Mouse (Mus musculus): Measurements from ENCODE around the gene Robo4. TPM values are rescaled to one million over a fixed set of nuclear protein-coding genes. Genes with fewer than 3 reads are reported as not detected.

Gene Robo4
- polyA plus RNA-seq, 1 experiment from 2014 or later: 4.2 TPM

DNA sequence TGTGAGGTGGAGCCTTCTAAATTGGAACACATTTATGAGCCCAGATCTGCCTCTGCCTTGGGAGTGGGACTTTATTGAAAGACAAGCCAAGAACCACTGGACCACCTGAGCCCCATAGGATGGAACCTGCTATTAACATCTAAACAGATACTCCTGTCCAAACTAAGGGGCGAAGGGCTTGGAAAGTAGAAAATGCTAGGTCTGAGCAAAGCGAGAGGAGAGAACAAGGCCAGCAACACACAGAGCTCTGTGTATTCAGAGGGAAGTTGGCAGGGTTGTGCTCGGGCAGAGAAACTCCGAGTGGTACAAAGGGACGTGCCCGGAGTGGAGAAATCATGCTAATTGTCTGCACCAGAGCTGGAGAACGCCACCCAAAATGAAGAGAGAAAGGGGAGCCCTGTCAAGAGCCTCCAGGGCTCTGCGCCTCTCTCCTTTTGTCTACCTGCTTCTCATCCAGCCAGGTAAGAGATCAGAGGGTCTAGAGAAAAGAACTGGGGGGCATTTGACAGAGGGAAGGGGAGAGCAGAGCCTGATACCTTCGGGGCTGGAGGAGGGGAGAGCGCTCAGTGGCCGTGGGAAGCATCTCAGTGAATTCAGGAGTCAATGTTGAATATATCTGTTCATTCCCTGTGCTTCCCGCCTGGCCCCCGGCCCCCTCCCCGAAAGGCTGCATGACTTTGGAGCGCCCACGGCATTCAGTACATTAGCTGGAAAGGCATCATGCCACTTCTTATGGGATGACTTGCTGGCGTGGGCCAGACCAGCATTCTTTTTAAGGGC lies 34.2 kb upstream of the Robo4 start, which contains the start of gene Hepacam:
TSS of gene Hepacam (plus strand) at position 51 of the 780 bp plus-strand sequence.
- Histone ChIP-seq H3K9ac (ENCODE audit: low read depth, low read length) (no peak within 1 kb of the TSS), H3K36me3 (ENCODE audit: control insufficient read depth, insufficient read depth, low read length) (no peaks in the 10 kb centered on the region), H3K27me3 (ENCODE audit: control insufficient read depth, insufficient read depth, low read depth, low read length) (no peaks in the 10 kb centered on the region), H3K27ac (ENCODE audit: low read length) (peak within 1 kb of the TSS; percentile 51), H3K9me3 (replicated peaks; ENCODE audit: control insufficient read depth, low read length, poor library complexity, severe bottlenecking) (no peaks in the 10 kb centered on the region), H3K4me3 (ENCODE audit: low read depth, low read length) (peak within 1 kb of the TSS; percentile 9; the same call in 1 of the 2 replicates), H3K4me1 (ENCODE audit: control insufficient read depth, insufficient read depth, low read length) (no peaks in the 10 kb centered on the region), H3K4me2 (ENCODE audit: low read length) (no peak within 1 kb of the TSS)
- WGBS: 81% methylated on average over 17 of the region's 17 CpGs
- ATAC-seq: peak; percentile 77; the same call in 1 of the 2 replicates

DNA sequence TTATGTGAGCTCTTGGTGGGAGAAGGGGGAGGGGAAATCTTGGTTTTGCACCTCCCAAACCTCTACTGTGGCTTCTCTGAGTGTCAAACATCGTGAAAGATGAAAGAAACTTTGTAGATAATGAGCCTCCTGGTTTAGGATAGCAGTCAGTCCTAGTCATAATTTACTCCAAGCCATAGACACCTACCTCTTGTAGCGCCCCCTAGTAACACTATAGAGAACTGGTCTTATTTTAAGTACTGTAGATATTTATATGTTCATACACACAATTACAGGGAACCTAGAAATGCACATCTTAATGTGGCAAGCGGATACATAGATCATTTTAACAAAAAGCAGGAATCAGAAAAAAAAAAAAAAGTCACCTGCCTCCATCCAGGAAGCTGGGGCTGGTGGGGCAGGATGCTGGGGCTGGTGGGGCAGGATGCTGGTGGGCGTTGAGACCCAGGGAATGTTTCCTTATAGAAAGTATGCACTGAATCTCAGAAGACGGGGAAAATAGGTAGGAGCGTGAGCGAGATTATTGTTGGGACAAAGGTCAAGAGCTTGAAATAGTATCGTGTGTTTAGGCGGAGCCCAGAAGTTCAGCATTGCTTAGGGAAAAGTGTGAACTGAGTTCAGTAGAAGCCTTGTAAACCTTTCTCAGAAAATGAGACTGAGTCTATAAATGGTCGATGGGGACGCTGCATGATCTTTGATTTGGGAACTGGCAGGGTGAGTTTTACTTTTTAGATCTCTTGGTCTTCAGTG lies 33.4 kb upstream of the Robo4 start:
- Histone ChIP-seq H3K9ac (ENCODE audit: low read depth, low read length) (no peak overlapping the region), H3K27me3 (ENCODE audit: control insufficient read depth, insufficient read depth, low read depth, low read length) (no peaks in the 10 kb centered on the region), H3K4me1 (ENCODE audit: control insufficient read depth, insufficient read depth, low read length) (no peaks in the 10 kb centered on the region), H3K27ac (ENCODE audit: low read length) (peak overlapping the region; percentile 51), H3K4me2 (ENCODE audit: low read length) (peak overlapping the region; percentile 31; the same call in 1 of the 2 replicates), H3K4me3 (ENCODE audit: low read depth, low read length) (peak overlapping the region; percentile 9; the same call in 1 of the 2 replicates), H3K36me3 (ENCODE audit: control insufficient read depth, insufficient read depth, low read length) (no peaks in the 10 kb centered on the region), H3K9me3 (replicated peaks; ENCODE audit: control insufficient read depth, low read length, poor library complexity, severe bottlenecking) (no peaks in the 10 kb centered on the region)
- no peak for ATAC-seq
- 87% methylated on average over 11 of the region's 11 CpGs for WGBS

DNA sequence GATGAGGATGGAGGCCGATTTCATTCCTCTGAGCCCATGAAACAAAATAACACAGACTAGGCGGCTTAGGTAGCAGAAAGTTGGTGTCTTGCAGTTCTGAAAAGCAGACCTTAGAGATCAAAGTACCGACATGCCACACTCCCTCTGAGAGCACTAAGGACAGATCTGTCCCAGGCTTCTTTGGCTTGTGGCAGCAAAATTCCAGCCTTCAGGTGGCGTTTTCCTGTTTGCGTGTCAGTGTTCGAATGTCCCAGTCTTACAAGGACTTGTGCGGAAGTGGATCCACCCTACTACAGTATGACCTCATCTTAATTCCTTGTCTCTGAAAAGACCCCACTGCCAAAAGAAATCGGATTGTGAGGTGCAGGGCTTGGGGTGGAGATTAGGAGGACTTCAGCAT lies 32.8 kb upstream of the Robo4 start:
- Histone ChIP-seq H3K27me3 (ENCODE audit: control insufficient read depth, insufficient read depth, low read depth, low read length) (no peaks in the 10 kb centered on the region), H3K27ac (ENCODE audit: low read length) (no peak overlapping the region), H3K9ac (ENCODE audit: low read depth, low read length) (no peak overlapping the region), H3K4me2 (ENCODE audit: low read length) (peak overlapping the region; percentile 31; the same call in 1 of the 2 replicates), H3K9me3 (replicated peaks; ENCODE audit: control insufficient read depth, low read length, poor library complexity, severe bottlenecking) (no peaks in the 10 kb centered on the region), H3K4me3 (ENCODE audit: low read depth, low read length) (0 out of 2 replicates have a peak overlapping the region, but pooled peaks have one; percentile 2), H3K4me1 (ENCODE audit: control insufficient read depth, insufficient read depth, low read length) (no peaks in the 10 kb centered on the region), H3K36me3 (ENCODE audit: control insufficient read depth, insufficient read depth, low read length) (no peaks in the 10 kb centered on the region)
- 79% methylated on average over 8 of the region's 8 CpGs for WGBS
- ATAC-seq: no peak

DNA sequence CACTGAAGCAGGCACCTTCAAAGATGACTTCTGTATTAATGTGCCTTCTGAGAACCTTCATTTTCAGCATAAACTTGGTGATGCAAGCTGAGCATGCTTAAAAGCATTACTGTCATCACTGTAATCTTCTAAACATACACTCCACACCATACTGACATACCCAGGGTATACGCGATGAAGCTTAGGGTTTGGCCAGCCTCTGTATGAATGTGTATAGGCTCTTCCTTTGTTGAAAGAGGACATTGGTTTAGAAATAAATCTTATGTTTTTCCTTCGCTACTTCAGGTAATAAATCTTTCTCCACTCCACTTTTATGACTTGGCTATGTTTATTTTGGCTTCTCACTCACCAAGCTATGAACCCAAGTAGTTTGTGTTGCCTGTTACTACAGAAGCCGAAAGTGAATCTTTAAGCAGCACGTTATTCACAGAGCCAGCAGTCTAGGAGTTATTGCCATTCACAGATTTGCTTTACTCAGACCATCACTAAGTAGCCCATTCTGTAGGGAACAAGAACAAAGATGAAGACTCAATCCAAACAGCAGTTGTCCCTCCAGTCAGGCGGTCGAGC lies 30.4 kb upstream of the Robo4 start:
- Histone ChIP-seq H3K36me3 (ENCODE audit: control insufficient read depth, insufficient read depth, low read length) (no peaks in the 10 kb centered on the region), H3K4me1 (ENCODE audit: control insufficient read depth, insufficient read depth, low read length) (no peaks in the 10 kb centered on the region), H3K9ac (ENCODE audit: low read depth, low read length) (no peak overlapping the region), H3K27ac (ENCODE audit: low read length) (no peak overlapping the region), H3K4me2 (ENCODE audit: low read length) (no peak overlapping the region), H3K9me3 (replicated peaks; ENCODE audit: control insufficient read depth, low read length, poor library complexity, severe bottlenecking) (no peaks in the 10 kb centered on the region), H3K4me3 (ENCODE audit: low read depth, low read length) (no peak overlapping the region), H3K27me3 (ENCODE audit: control insufficient read depth, insufficient read depth, low read depth, low read length) (no peaks in the 10 kb centered on the region)
- WGBS: 86% methylated on average over 7 of the region's 7 CpGs
- no peak for ATAC-seq

DNA sequence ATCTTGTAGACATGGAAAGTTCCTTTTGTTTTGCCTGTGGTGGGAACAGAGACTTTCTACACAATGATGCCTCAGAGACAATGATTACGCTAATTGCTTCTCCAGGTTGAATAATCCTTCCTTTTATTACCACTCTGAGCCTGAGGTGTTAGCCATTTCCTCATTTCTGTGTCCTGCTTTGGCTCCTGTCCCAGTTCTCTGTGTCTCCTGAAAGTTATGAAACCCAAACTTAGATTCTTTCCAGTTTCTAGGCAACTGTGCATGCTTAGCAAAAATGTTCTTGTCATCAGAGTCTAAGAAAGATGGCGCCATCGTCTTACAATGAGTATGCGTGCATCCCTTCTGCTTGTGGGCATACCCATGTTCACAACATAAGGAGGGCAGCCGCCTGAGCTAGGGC lies 26.0 kb upstream of the Robo4 start:
- H3K4me3 ChIP-seq (ENCODE audit: low read depth, low read length): no peak overlapping the region
- H3K36me3 ChIP-seq (ENCODE audit: control insufficient read depth, insufficient read depth, low read length): no peaks in the 10 kb centered on the region
- H3K27ac ChIP-seq (ENCODE audit: low read length): no peak overlapping the region
- H3K27me3 ChIP-seq (ENCODE audit: control insufficient read depth, insufficient read depth, low read depth, low read length): no peaks in the 10 kb centered on the region
- no peak overlapping the region for H3K9ac ChIP-seq (ENCODE audit: low read depth, low read length)
- H3K4me1 ChIP-seq (ENCODE audit: control insufficient read depth, insufficient read depth, low read length): no peaks in the 10 kb centered on the region
- no peak overlapping the region for H3K4me2 ChIP-seq (ENCODE audit: low read length)
- H3K9me3 ChIP-seq (replicated peaks; ENCODE audit: control insufficient read depth, low read length, poor library complexity, severe bottlenecking): no peaks in the 10 kb centered on the region
- 89% methylated on average over 5 of the region's 5 CpGs for WGBS
- ATAC-seq: no peak

- no peak overlapping the region for H3K27ac ChIP-seq (ENCODE audit: low read length)
- no peaks in the 10 kb centered on the region for H3K4me1 ChIP-seq (ENCODE audit: control insufficient read depth, insufficient read depth, low read length)
- no peak overlapping the region for H3K4me2 ChIP-seq (ENCODE audit: low read length)
- H3K9me3 ChIP-seq (replicated peaks; ENCODE audit: control insufficient read depth, low read length, poor library complexity, severe bottlenecking): no peaks in the 10 kb centered on the region
- no peak for ATAC-seq
- peaks cover 3% of the 10 kb centered on the region; the same call in 1 of the 2 replicates for H3K27me3 ChIP-seq (ENCODE audit: control insufficient read depth, insufficient read depth, low read depth, low read length)
- H3K9ac ChIP-seq (ENCODE audit: low read depth, low read length): no peak overlapping the region
- 99% methylated on average over 6 of the region's 6 CpGs for WGBS
- no peak overlapping the region for H3K4me3 ChIP-seq (ENCODE audit: low read depth, low read length)
- no peaks in the 10 kb centered on the region for H3K36me3 ChIP-seq (ENCODE audit: control insufficient read depth, insufficient read depth, low read length)
Observed at GRCm38 (mm10) chr9:37383161-37383560, 18.5 kb upstream of the Robo4 start.

GRCm38 (mm10) chr9:37384284-37385182 lies 17.2 kb upstream of the Robo4 start:
- ATAC-seq: peak; percentile 90
- WGBS: 6% methylated on average over 54 of the region's 54 CpGs
- no peaks in the 10 kb centered on the region for H3K4me1 ChIP-seq (ENCODE audit: control insufficient read depth, insufficient read depth, low read length)
- H3K9me3 ChIP-seq (replicated peaks; ENCODE audit: control insufficient read depth, low read length, poor library complexity, severe bottlenecking): no peaks in the 10 kb centered on the region
- H3K27ac ChIP-seq (ENCODE audit: low read length): peak overlapping the region; percentile 72
- peak overlapping the region; percentile 76 for H3K4me2 ChIP-seq (ENCODE audit: low read length)
- H3K36me3 ChIP-seq (ENCODE audit: control insufficient read depth, insufficient read depth, low read length): no peaks in the 10 kb centered on the region
- H3K27me3 ChIP-seq (ENCODE audit: control insufficient read depth, insufficient read depth, low read depth, low read length): peaks cover 3% of the 10 kb centered on the region; the same call in 1 of the 2 replicates
- H3K4me3 ChIP-seq (ENCODE audit: low read depth, low read length): peak overlapping the region; percentile 52
- peak overlapping the region; percentile 88 for H3K9ac ChIP-seq (ENCODE audit: low read depth, low read length)

DNA sequence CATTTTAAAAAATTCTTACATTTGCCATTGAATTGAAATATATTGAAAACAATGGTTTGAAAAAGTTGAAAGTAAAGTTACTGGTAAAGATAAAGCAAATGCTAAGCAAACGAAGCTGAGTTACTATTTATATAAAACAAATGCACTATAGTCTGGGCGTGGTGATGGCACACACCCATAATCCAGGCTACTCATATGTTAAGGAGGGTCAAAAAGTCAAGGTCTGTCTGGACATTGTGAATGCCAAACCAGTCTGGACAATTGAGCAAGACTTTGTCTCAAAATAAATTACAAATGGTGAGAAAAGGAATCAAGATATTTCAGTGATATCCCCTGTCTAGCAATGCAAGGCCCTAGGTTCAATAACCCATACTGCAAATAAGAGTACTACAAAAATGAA lies 10.8 kb upstream of the Robo4 start:
- WGBS: 69% methylated on average over 2 of the region's 2 CpGs

More for the DNA sequence above, 10.8 kb upstream of the Robo4 start:
- Histone ChIP-seq H3K9ac (ENCODE audit: low read depth, low read length) (no peak overlapping the region), H3K27me3 (ENCODE audit: control insufficient read depth, insufficient read depth, low read depth, low read length) (no peaks in the 10 kb centered on the region), H3K27ac (ENCODE audit: low read length) (no peak overlapping the region), H3K4me1 (ENCODE audit: control insufficient read depth, insufficient read depth, low read length) (no peaks in the 10 kb centered on the region), H3K36me3 (ENCODE audit: control insufficient read depth, insufficient read depth, low read length) (no peaks in the 10 kb centered on the region), H3K4me3 (ENCODE audit: low read depth, low read length) (no peak overlapping the region), H3K9me3 (replicated peaks; ENCODE audit: control insufficient read depth, low read length, poor library complexity, severe bottlenecking) (no peaks in the 10 kb centered on the region), H3K4me2 (ENCODE audit: low read length) (no peak overlapping the region)
- ATAC-seq: no peak
